Mouse (Mus musculus): ENCODE measurements around the gene Ppard.

GRCm38 (mm10) chr17:28261795-28262194 is 29.3 kb downstream of the Ppard start:
- no peak for TF ChIP-seq CTCF (IDR thresholded peaks at IDR 0.05; ENCODE audit: borderline replicate concordance, insufficient read depth, low read depth, low read length)
- no peak for TF ChIP-seq POLR2A (IDR thresholded peaks at IDR 0.05; ENCODE audit: borderline replicate concordance, insufficient read depth, low read length)
